Mouse (Mus musculus): ENCODE data around the gene Thnsl1. TPM values are rescaled to one million over a fixed set of nuclear protein-coding genes. Genes with fewer than 3 reads are reported as not detected.

The Thnsl1 gene
- 21.2 and 21.5 TPM in 2 replicates for polyA plus RNA-seq (2015; fragmentation: Nextera tagmentation; extraction: Ambion mirVana)

GRCm38 (mm10) chr2:21204912-21205830, at the start of gene Thnsl1, which contains the start of gene Enkur:
TSS of gene Thnsl1 (plus strand) at chr2:21205724.
TSS of gene Enkur (minus strand) at chr2:21205365.
- Histone ChIP-seq H3K27ac (peak within 1 kb of the TSS; percentile 86), H3K4me1 (replicated peaks) (peaks cover 20% of the 10 kb centered on the region), H3K4me2 (peak within 1 kb of the TSS; percentile 72), H3K9ac (peak within 1 kb of the TSS; percentile 72), H3K4me3 (peak within 1 kb of the TSS; percentile 67), H3K27me3 (no peaks in the 10 kb centered on the region), H3K36me3 (no peaks in the 10 kb centered on the region), H3K9me3 (no peaks in the 10 kb centered on the region)
- peak; percentile 99 for ATAC-seq (ENCODE audit: low FRiP score)
- 3% methylated on average over 42 of the region's 43 CpGs for WGBS

GRCm38 (mm10) chr2:21164296-21164695, 41.2 kb upstream of the Thnsl1 start:
- Histone ChIP-seq H3K27ac (no peak overlapping the region), H3K36me3 (no peaks in the 10 kb centered on the region), H3K9ac (no peak overlapping the region), H3K27me3 (no peaks in the 10 kb centered on the region), H3K4me2 (no peak overlapping the region), H3K9me3 (no peaks in the 10 kb centered on the region), H3K4me1 (replicated peaks) (no peaks in the 10 kb centered on the region), H3K4me3 (no peak overlapping the region)
- 78% methylated on average over 8 of the region's 8 CpGs for WGBS
- ATAC-seq (ENCODE audit: low FRiP score): no peak

- H3K4me1 ChIP-seq (replicated peaks): no peaks in the 10 kb centered on the region
- no peaks in the 10 kb centered on the region for H3K27me3 ChIP-seq
- H3K9me3 ChIP-seq: no peaks in the 10 kb centered on the region
- no peaks in the 10 kb centered on the region for H3K36me3 ChIP-seq
- H3K9ac ChIP-seq: no peak overlapping the region
- no peak overlapping the region for H3K4me2 ChIP-seq
- H3K27ac ChIP-seq: no peak overlapping the region
- WGBS: 94% methylated on average over 1 of the region's 1 CpGs
- no peak overlapping the region for H3K4me3 ChIP-seq
- no peak for ATAC-seq (ENCODE audit: low FRiP score)
Measured at GRCm38 (mm10) chr2:21167916-21168315, 37.6 kb upstream of the Thnsl1 start.

- H3K27me3 ChIP-seq: no peaks in the 10 kb centered on the region
- no peaks in the 10 kb centered on the region for H3K4me1 ChIP-seq (replicated peaks)
- no peak overlapping the region for H3K4me2 ChIP-seq
- no peak overlapping the region for H3K9ac ChIP-seq
- H3K36me3 ChIP-seq: no peaks in the 10 kb centered on the region
- H3K4me3 ChIP-seq: no peak overlapping the region
- WGBS: 87% methylated on average over 3 of the region's 3 CpGs
- no peak overlapping the region for H3K27ac ChIP-seq
- no peak for ATAC-seq (ENCODE audit: low FRiP score)
- no peaks in the 10 kb centered on the region for H3K9me3 ChIP-seq
Measured at GRCm38 (mm10) chr2:21172797-21173196, 32.7 kb upstream of the Thnsl1 start.

GRCm38 (mm10) chr2:21179136-21179535, 26.4 kb upstream of the Thnsl1 start:
- 92% methylated on average over 5 of the region's 5 CpGs for WGBS
- H3K36me3 ChIP-seq: no peaks in the 10 kb centered on the region
- ATAC-seq (ENCODE audit: low FRiP score): no peak
- no peak overlapping the region for H3K4me3 ChIP-seq
- H3K9me3 ChIP-seq: no peaks in the 10 kb centered on the region
- no peak overlapping the region for H3K4me2 ChIP-seq
- H3K4me1 ChIP-seq (replicated peaks): no peaks in the 10 kb centered on the region
- H3K9ac ChIP-seq: no peak overlapping the region
- H3K27ac ChIP-seq: no peak overlapping the region
- no peaks in the 10 kb centered on the region for H3K27me3 ChIP-seq

- no peaks in the 10 kb centered on the region for H3K27me3 ChIP-seq
- H3K36me3 ChIP-seq: no peaks in the 10 kb centered on the region
- ATAC-seq (ENCODE audit: low FRiP score): no peak
- H3K9me3 ChIP-seq: no peaks in the 10 kb centered on the region
- WGBS: 82% methylated on average over 1 of the region's 1 CpGs
- no peak overlapping the region for H3K27ac ChIP-seq
- H3K9ac ChIP-seq: no peak overlapping the region
- no peak overlapping the region for H3K4me3 ChIP-seq
- no peaks in the 10 kb centered on the region for H3K4me1 ChIP-seq (replicated peaks)
- no peak overlapping the region for H3K4me2 ChIP-seq
Measured at GRCm38 (mm10) chr2:21182811-21183210, 22.7 kb upstream of the Thnsl1 start.

GRCm38 (mm10) chr2:21187576-21187975, 17.9 kb upstream of the Thnsl1 start:
- 59% methylated on average over 7 of the region's 7 CpGs for WGBS

GRCm38 (mm10) chr2:21188610-21189009, 16.9 kb upstream of the Thnsl1 start:
- Histone ChIP-seq H3K9me3 (no peaks in the 10 kb centered on the region), H3K27me3 (no peaks in the 10 kb centered on the region), H3K4me2 (no peak overlapping the region), H3K36me3 (no peaks in the 10 kb centered on the region), H3K4me1 (replicated peaks) (no peaks in the 10 kb centered on the region), H3K4me3 (no peak overlapping the region), H3K27ac (no peak overlapping the region), H3K9ac (no peak overlapping the region)
- 59% methylated on average over 4 of the region's 4 CpGs for WGBS
- ATAC-seq (ENCODE audit: low FRiP score): no peak

More at GRCm38 (mm10) chr2:21187576-21187975, 17.9 kb upstream of the Thnsl1 start:
- Histone ChIP-seq H3K4me3 (no peak overlapping the region), H3K9ac (no peak overlapping the region), H3K4me1 (replicated peaks) (no peaks in the 10 kb centered on the region), H3K4me2 (no peak overlapping the region), H3K36me3 (no peaks in the 10 kb centered on the region), H3K27me3 (no peaks in the 10 kb centered on the region), H3K27ac (no peak overlapping the region; the same call in 1 of the 2 replicates), H3K9me3 (no peaks in the 10 kb centered on the region)
- no peak for ATAC-seq (ENCODE audit: low FRiP score)

- Histone ChIP-seq H3K27me3 (no peaks in the 10 kb centered on the region), H3K4me1 (replicated peaks) (no peaks in the 10 kb centered on the region), H3K9ac (no peak overlapping the region), H3K4me2 (no peak overlapping the region), H3K27ac (no peak overlapping the region), H3K9me3 (no peaks in the 10 kb centered on the region), H3K36me3 (no peaks in the 10 kb centered on the region), H3K4me3 (no peak overlapping the region)
- WGBS: 85% methylated on average over 1 of the region's 1 CpGs
- no peak for ATAC-seq (ENCODE audit: low FRiP score)
Measured at GRCm38 (mm10) chr2:21191232-21191631, 14.3 kb upstream of the Thnsl1 start.

- Histone ChIP-seq H3K4me1 (replicated peaks) (no peaks in the 10 kb centered on the region), H3K27ac (no peak overlapping the region), H3K36me3 (no peaks in the 10 kb centered on the region), H3K9me3 (0 out of 2 replicates have a peak, but pooled peaks cover 3% of the 10 kb centered on the region), H3K27me3 (no peaks in the 10 kb centered on the region), H3K4me2 (no peak overlapping the region), H3K9ac (no peak overlapping the region), H3K4me3 (no peak overlapping the region)
- no peak for ATAC-seq (ENCODE audit: low FRiP score)
- WGBS: 94% methylated on average over 5 of the region's 5 CpGs
Measured at GRCm38 (mm10) chr2:21195233-21195632, 10.3 kb upstream of the Thnsl1 start.

- H3K9ac ChIP-seq: no peak overlapping the region
- no peaks in the 10 kb centered on the region for H3K27me3 ChIP-seq
- no peak overlapping the region for H3K27ac ChIP-seq
- H3K36me3 ChIP-seq: no peaks in the 10 kb centered on the region
- no peak overlapping the region for H3K4me2 ChIP-seq
- 61% methylated on average over 3 of the region's 3 CpGs for WGBS
- H3K4me3 ChIP-seq: no peak overlapping the region
- no peak for ATAC-seq (ENCODE audit: low FRiP score)
- 0 out of 2 replicates have a peak, but pooled peaks cover 3% of the 10 kb centered on the region for H3K9me3 ChIP-seq
- no peaks in the 10 kb centered on the region for H3K4me1 ChIP-seq (replicated peaks)
Measured at GRCm38 (mm10) chr2:21199051-21199450, 6.5 kb upstream of the Thnsl1 start.

- Histone ChIP-seq H3K9me3 (no peaks in the 10 kb centered on the region), H3K27ac (no peak overlapping the region), H3K4me2 (no peak overlapping the region), H3K9ac (no peak overlapping the region), H3K4me1 (replicated peaks) (peaks cover 17% of the 10 kb centered on the region), H3K36me3 (no peaks in the 10 kb centered on the region), H3K4me3 (no peak overlapping the region), H3K27me3 (no peaks in the 10 kb centered on the region)
- 85% methylated on average over 2 of the region's 2 CpGs for WGBS
- no peak for ATAC-seq (ENCODE audit: low FRiP score)
Measured at GRCm38 (mm10) chr2:21202754-21203153, 2.8 kb upstream of the Thnsl1 start.

GRCm38 (mm10) chr2:21205831-21206159, 271 bp downstream of the Thnsl1 start:
- Histone ChIP-seq H3K36me3 (no peaks in the 10 kb centered on the region), H3K9ac (peak overlapping the region; percentile 72), H3K4me1 (replicated peaks) (peaks cover 20% of the 10 kb centered on the region), H3K4me2 (peak overlapping the region; percentile 72), H3K9me3 (no peaks in the 10 kb centered on the region), H3K27me3 (no peaks in the 10 kb centered on the region), H3K4me3 (peak overlapping the region; percentile 67), H3K27ac (peak overlapping the region; percentile 86)
- peak; percentile 95 for ATAC-seq (ENCODE audit: low FRiP score)
- under 1% methylated on average over 19 of the region's 19 CpGs for WGBS
